ENCODE assay signal across 13 mouse cellular contexts in the genomic region with DNA sequence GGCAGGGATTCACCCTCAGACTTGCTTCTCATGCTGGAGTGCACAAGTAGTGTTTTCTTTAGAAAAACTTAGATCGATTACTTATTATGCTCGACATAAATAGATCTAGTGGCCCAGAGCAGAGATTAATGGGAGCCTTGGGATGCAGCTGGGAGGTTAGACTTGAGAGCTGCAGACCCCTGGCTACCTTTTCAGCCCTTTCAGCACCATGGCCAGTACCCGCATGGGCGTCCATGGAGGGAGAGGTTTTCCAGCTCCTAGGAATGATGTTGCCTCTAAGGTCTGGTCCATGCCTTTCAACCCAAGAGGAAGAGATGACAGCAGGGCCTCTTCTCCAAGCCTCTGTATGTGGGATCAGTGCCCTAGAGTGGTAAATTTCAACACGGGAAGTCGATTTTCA.
DNase-seq lines count a peak whose midpoint lies in the region; ATAC-seq and TF ChIP-seq lines count a peak whose summit lies in the region.
"Had no signal": no experiment of that assay in that cellular context is flagged by ENCODE, and none has a peak within 500 bp of the region (broad histone marks: within the 10 kb centered on the region; RNA-seq: fewer than 3 reads in every experiment).

No protein-coding gene starts in this region.

- WGBS in forebrain, embryonic 10.5 days = 52% methylated on average over 6 of the region's 6 CpGs
- WGBS in forebrain, postnatal 0 days = 65% methylated on average over 6 of the region's 6 CpGs
- 43% methylated on average over 6 of the region's 6 CpGs for WGBS in liver, embryonic 12.5 days (ENCODE audit: insufficient replicate concordance)
- WGBS in embryonic facial prominence, embryonic 10.5 days = 54% methylated on average over 6 of the region's 6 CpGs

- no peaks in the 10 kb centered on the region for H3K27me3 ChIP-seq in forebrain, embryonic 10.5 days (ENCODE audit: poor library complexity, severe bottlenecking)
- no peaks in the 10 kb centered on the region for H3K27me3 ChIP-seq in forebrain, postnatal 0 days (ENCODE audit: insufficient read depth, low read length)
- H3K27me3 ChIP-seq in liver, embryonic 12.5 days (replicated peaks) = no peaks in the 10 kb centered on the region
- H3K27me3 ChIP-seq in embryonic facial prominence, embryonic 10.5 days (replicated peaks; ENCODE audit: low read depth, poor library complexity, severe bottlenecking) = no peaks in the 10 kb centered on the region

- H3K4me3 ChIP-seq in forebrain, embryonic 10.5 days = no peak overlapping the region
- H3K4me3 ChIP-seq in forebrain, postnatal 0 days (ENCODE audit: low read depth, low read length) = no peak overlapping the region
- no peak overlapping the region for H3K4me3 ChIP-seq in liver, embryonic 12.5 days
- H3K4me3 ChIP-seq in embryonic facial prominence, embryonic 10.5 days = no peak overlapping the region

- no peak for ATAC-seq in forebrain, postnatal 0 days
- no peak for ATAC-seq in liver, embryonic 12.5 days
- ATAC-seq: activated CD4-positive, CD25-positive, alpha-beta regulatory T cell, adult 4 months; intestine, postnatal 0 days had no signal

- no peaks in the 10 kb centered on the region for H3K9me3 ChIP-seq in forebrain, embryonic 10.5 days
- H3K9me3 ChIP-seq in forebrain, postnatal 0 days (ENCODE audit: low read length) = no peaks in the 10 kb centered on the region
- no peaks in the 10 kb centered on the region; the same call in 1 of the 2 replicates for H3K9me3 ChIP-seq in liver, embryonic 12.5 days (replicated peaks)
- no peaks in the 10 kb centered on the region for H3K9me3 ChIP-seq in embryonic facial prominence, embryonic 10.5 days

- H3K36me3 ChIP-seq in forebrain, embryonic 10.5 days (replicated peaks) = no peaks in the 10 kb centered on the region
- no peaks in the 10 kb centered on the region for H3K36me3 ChIP-seq in forebrain, postnatal 0 days (ENCODE audit: insufficient read depth)
- no peaks in the 10 kb centered on the region for H3K36me3 ChIP-seq in liver, embryonic 12.5 days
- H3K36me3 ChIP-seq in embryonic facial prominence, embryonic 10.5 days (replicated peaks) = no peaks in the 10 kb centered on the region

- H3K9ac ChIP-seq in forebrain, postnatal 0 days = no peak overlapping the region
- H3K9ac ChIP-seq in liver, embryonic 12.5 days = no peak overlapping the region

- no peak overlapping the region for H3K4me2 ChIP-seq in forebrain, postnatal 0 days (ENCODE audit: low read depth)
- H3K4me2 ChIP-seq in liver, embryonic 12.5 days = no peak overlapping the region

- peak; percentile 34 for DNase-seq in forebrain, embryonic 10.5 days (ENCODE audit: extremely low spot score, low spot score)
- DNase-seq in forebrain, postnatal 0 days = no peak
- peak; percentile 11 for DNase-seq in liver
- DNase-seq in embryonic facial prominence, embryonic 10.5 days (ENCODE audit: low spot score) = peak; percentile 68
- peak; percentile 65 for DNase-seq in retina, embryonic 14.5 days (ENCODE audit: low spot score)
- DNase-seq in left cerebral cortex, adult 8-10 months (ENCODE audit: low spot score in 2 of 2) = no peak
- no peak for DNase-seq in layer of hippocampus, postnatal 14 days (ENCODE audit: low spot score in 2 of 2)
- DNase-seq: cerebellum, adult 9-11 months; heart, adult 18-20 months; spleen, adult 18-20 months had no signal

- H3K27ac ChIP-seq in forebrain, embryonic 10.5 days = no peak overlapping the region
- H3K27ac ChIP-seq in forebrain, postnatal 0 days (ENCODE audit: low read depth, low read length) = no peak overlapping the region
- no peak overlapping the region for H3K27ac ChIP-seq in liver, embryonic 12.5 days
- no peak overlapping the region for H3K27ac ChIP-seq in embryonic facial prominence, embryonic 10.5 days (replicated peaks)

- TF ChIP-seq CTCF in forebrain, postnatal 0 days (IDR thresholded peaks at IDR 0.05; ENCODE audit: low read depth) = no peak

- H3K4me1 ChIP-seq in forebrain, embryonic 10.5 days = no peaks in the 10 kb centered on the region
- no peaks in the 10 kb centered on the region for H3K4me1 ChIP-seq in forebrain, postnatal 0 days (ENCODE audit: insufficient read depth)
- H3K4me1 ChIP-seq in liver, embryonic 12.5 days = no peaks in the 10 kb centered on the region
- H3K4me1 ChIP-seq in embryonic facial prominence, embryonic 10.5 days = no peaks in the 10 kb centered on the region

Comparison
In these comparisons a context has a peak if more than half of its experiments do, and no peak if none do; other contexts are left out.
1. DNase-seq: peak in forebrain, embryonic 10.5 days (single experiment), liver (single experiment), embryonic facial prominence, embryonic 10.5 days (single experiment) and retina, embryonic 14.5 days (single experiment); none in forebrain, postnatal 0 days (single experiment), left cerebral cortex, adult 8-10 months (0 of 2) and layer of hippocampus, postnatal 14 days (0 of 2).